Mouse (Mus musculus): ENCODE data around the gene Mrps18a. TPM values are rescaled to one million over a fixed set of nuclear protein-coding genes. Genes with fewer than 3 reads are reported as not detected.

The Mrps18a gene
- total RNA-seq, 2 experiments from 2014 or later, result 106 to 110 TPM

- DNase-seq, result peak; percentile 92
These were observed 42.3 kb downstream of the Mrps18a start, which contains the start of gene Mad2l1bp for GRCm38 (mm10) chr17:46152847-46153782. TSS of gene Mad2l1bp (minus strand) at chr17:46153553.

GRCm38 (mm10) chr17:46154336-46154735 lies 43.5 kb downstream of the Mrps18a start:
- no peak for DNase-seq

GRCm38 (mm10) chr17:46156680-46157079 lies 45.9 kb downstream of the Mrps18a start:
- DNase-seq, result no peak

GRCm38 (mm10) chr17:46157131-46157530 lies 46.3 kb downstream of the Mrps18a start:
- DNase-seq, result no peak

GRCm38 (mm10) chr17:46159236-46159635 lies 48.5 kb downstream of the Mrps18a start:
- DNase-seq, result no peak

DNA sequence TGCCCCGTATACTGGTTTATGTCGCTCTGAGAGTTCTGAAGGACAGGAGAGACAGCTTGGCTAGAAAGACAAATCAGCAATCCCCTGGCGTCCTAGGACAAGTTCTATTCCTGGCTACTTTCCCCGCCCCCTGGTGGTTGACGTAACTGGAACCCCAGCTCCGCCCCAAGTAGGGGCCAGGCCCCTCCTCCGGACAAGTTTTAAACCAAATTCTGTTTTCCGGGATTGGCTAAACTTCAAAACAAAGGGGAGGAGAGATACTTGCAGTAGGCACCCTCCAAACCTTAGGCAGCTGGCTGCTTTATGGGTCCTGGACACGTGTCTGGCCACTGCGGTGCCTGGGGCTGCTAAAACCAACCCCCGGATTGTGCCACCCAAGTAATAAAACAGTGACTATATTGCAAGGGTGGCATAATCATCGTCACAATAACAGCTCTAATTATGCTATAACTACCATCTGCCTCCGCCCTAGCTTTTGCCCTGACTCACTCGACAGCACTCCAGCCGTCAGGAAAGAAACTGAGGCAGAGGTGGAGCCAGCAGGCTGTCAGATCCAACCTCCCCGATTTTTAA lies 49.4 kb downstream of the Mrps18a start:
- peak; percentile 96 for DNase-seq

GRCm38 (mm10) chr17:46160686-46161085 lies 49.9 kb downstream of the Mrps18a start, which contains the start of gene Gtpbp2:
TSS of gene Gtpbp2 (plus strand) at chr17:46161032.
- peak; percentile 95 for DNase-seq

GRCm38 (mm10) chr17:46161179-46161578 lies 50.4 kb downstream of the Mrps18a start:
- no peak for DNase-seq

DNA sequence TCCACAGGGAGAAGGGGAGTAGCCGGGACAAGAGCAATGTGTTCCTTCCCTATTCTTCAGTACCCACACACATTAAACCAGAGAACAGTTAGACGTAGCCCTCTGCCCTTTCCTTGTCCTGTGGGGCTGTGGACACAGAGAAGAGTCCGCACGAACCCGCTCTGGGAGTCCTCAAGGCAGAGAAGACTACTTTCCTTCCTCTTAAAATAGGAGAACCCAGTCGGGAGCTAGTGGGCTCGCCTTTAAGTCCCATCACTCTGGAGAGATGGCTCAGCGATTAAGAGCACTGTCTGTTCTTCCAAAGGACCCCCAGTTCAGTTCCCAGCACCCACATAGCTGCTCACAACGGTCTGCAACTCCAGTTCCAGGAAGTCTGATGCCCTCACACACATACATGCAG lies 50.9 kb downstream of the Mrps18a start:
- no peak for DNase-seq

DNA sequence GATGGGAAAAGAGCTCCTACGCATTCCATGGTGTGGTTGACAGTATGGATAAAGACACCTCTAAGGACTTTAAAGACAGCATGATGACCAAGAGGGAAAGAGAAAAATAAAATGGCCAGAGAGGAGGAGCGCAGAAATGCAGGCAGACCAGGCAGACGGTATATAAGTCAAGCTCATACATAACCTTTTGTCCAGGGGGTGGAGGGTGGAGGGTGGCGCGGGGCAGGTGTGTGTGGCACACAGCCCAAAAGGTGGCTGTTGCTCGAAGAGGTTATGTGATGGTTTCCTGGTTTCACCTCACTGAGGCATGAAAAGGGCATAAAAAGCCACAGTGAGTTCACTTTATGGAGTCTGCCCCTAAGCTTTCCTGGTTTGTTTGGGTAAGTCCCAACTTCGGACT lies 51.8 kb downstream of the Mrps18a start:
- no peak for DNase-seq

DNA sequence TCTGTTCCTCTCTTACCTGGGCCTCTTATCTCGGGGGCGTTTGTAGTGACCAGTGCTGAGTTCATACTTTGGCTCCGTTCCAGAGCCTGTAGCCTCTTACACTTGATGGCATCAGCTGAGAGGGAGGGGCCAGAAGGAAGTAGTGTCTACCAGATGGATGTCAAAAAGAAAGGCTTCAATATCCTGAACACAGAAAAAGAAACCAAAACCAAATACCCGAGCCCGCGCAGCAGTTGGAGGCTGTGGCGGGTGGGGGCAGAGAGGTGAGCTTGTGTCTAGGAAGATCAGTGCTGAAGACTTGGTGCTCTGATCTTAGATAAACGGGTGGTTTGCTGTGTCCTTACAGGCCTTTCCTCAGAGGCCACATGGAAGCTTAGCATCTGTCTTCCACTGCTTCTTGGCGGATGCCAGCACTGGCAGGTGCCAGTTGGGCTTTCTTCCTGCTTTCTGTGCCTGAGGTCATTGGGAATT lies 52.2 kb downstream of the Mrps18a start:
- no peak for DNase-seq

- DNase-seq, result no peak
These were observed 53.5 kb downstream of the Mrps18a start for GRCm38 (mm10) chr17:46164301-46164700.

DNA sequence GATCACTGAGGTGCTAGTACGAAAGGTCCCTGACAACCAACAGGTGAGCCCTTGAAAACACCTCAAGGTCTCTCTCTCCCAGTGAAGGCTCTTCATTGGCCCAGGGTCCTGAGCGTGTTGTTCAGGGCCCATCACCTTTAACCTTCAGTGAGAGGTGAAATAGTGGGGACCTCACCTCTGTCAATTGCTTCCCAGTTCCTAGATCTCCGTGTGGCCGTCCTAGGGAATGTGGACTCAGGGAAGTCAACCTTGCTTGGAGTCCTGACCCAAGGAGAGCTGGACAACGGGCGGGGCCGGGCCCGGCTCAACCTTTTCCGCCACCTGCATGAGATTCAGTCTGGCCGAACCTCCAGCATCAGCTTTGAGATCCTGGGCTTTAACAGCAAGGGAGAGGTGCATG lies 54.0 kb downstream of the Mrps18a start:
- DNase-seq, result no peak

DNA sequence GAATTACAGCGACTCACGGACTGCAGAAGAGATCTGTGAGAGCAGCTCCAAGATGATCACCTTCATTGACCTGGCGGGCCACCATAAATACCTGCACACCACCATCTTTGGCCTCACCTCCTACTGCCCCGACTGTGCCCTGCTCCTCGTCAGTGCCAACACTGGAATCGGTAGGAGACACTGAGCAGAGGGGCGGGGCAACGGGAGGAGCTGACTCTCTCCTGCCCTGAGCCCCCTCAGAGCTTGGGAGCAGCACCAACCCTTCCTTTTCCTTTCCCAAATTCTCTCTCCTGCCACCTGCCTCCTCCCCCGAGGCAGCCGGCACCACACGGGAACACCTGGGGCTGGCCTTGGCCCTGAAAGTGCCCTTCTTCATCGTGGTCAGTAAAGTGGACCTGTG lies 54.7 kb downstream of the Mrps18a start:
- DNase-seq, result no peak

GRCm38 (mm10) chr17:46166270-46166669 lies 55.5 kb downstream of the Mrps18a start:
- no peak for DNase-seq

- DNase-seq, result peak; percentile 62
These were observed 56.2 kb downstream of the Mrps18a start for GRCm38 (mm10) chr17:46167014-46167413.

- peak; percentile 32 for DNase-seq
These were observed 57.5 kb downstream of the Mrps18a start for GRCm38 (mm10) chr17:46168318-46168717.

- no peak for DNase-seq
These were observed 58.0 kb downstream of the Mrps18a start for GRCm38 (mm10) chr17:46168768-46169167.

- no peak for DNase-seq
These were observed 59.8 kb downstream of the Mrps18a start for GRCm38 (mm10) chr17:46170538-46170937.
